Mouse (Mus musculus): Measurements from ENCODE around the gene Hoxc12. TPM values are rescaled to one million over a fixed set of nuclear protein-coding genes. Genes with fewer than 3 reads are reported as not detected.

The Hoxc12 gene
- total and polyA plus RNA-seq, 3 experiments: not detected

GRCm38 (mm10) chr15:102965003-102965891, 28.7 kb downstream of the Hoxc12 start (continued):
- TF ChIP-seq SMC3 (IDR thresholded peaks at IDR 0.05; ENCODE audit: low read depth, low read length): no peak

DNA sequence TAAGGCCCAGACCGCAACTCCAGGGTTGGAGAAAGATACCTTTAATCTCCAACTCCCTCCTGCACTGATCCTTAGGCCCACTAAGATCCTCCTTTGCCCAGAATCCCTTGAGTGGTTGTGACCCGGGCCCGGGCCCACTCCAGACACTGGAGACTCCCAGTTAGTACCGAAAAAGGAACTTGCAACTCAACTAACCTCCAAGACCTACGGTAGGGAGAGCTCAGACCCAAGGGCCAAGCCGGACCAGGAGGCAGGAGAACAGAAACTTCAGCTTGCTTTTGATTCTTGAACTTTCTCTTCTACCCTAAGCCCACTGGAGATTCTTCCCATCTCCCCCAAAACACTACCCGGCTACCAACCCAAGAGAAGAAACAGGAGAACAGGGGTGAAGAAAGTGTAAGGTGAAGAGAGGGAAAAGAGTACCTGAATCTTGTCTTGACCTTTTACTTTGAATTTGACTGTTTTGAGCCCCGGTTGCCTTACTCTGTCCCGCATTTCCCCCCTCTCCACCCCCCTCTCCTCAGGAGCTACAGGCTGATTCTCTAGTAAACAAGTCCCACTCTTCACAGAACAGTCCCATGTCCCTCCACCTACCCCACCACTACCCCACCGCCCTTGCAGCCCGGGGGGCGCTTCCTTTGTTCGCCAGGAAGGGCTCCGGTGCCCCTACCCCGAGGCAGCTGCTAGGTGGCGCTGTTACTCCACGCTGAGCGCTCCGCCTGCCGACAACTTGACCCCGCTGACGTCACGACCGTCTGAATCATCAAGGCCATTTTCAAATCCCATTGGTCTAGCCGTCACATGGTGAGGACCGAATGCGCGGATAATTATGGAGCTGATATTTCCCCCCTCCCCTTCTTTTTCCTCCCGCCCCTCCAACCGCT, 29.6 kb downstream of the Hoxc12 start:
- peak overlapping the region in 2 of 3 experiments; percentile 21 to 23 for H3K4me3 ChIP-seq (replicated peaks in 1 of 3; ENCODE audit: low read depth in 2 of 3, low read length in 2 of 3, poor library complexity in 1 of 3)
- H3K27me3 ChIP-seq (replicated peaks): peaks cover 93% of the 10 kb centered on the region
- H3K9me3 ChIP-seq (replicated peaks; ENCODE audit: low read length): no peaks in the 10 kb centered on the region
- peaks cover 7 to 25% of the 10 kb centered on the region in 2 experiments for H3K4me1 ChIP-seq (ENCODE audit: control insufficient read depth in 1 of 2, insufficient read depth in 2 of 2)
- H3K4me2 ChIP-seq (ENCODE audit: insufficient read depth, low read depth, poor library complexity, severe bottlenecking): peak overlapping the region; percentile 74
- H3K79me2 ChIP-seq (replicated peaks; ENCODE audit: control insufficient read depth, extremely low read depth, insufficient read depth, poor library complexity, severe bottlenecking): no peaks in the 10 kb centered on the region
- peak overlapping the region; percentile 15; the same call in 1 of the 2 replicates for H3K9ac ChIP-seq (ENCODE audit: insufficient read depth, low read depth)
- DNase-seq (ENCODE audit: extremely low read depth): peak; percentile 94
- in situ Hi-C loops (cut with MboI; ENCODE audit: low pct_ligation_motif_present, low pct_unique_long_range_greater_than_20kb, low sequenced_read_pairs): no loop called here
- H3K27ac ChIP-seq (ENCODE audit: insufficient read depth, low read depth): no peak overlapping the region
- dilution Hi-C loops (cut with MboI; ENCODE audit: extremely low pct_ligation_motif_present, extremely low pct_unique_long_range_greater_than_20kb, low sequenced_read_pairs): no loop called here
- no peaks in the 10 kb centered on the region for H3K36me3 ChIP-seq (replicated peaks in 1 of 2; ENCODE audit: control insufficient read depth in 1 of 2, insufficient read depth in 1 of 2, low read length in 1 of 2)
- TF ChIP-seq JUND (conservative IDR thresholded peaks at IDR 0.05; ENCODE audit: low read depth, low read length): peak; percentile 48; the same call in 1 of the 2 replicates
- TF ChIP-seq JUN (IDR thresholded peaks at IDR 0.05; ENCODE audit: insufficient read depth, low read depth, low read length): no peak
- peak; percentile 48; the same call in 1 of the 2 replicates for TF ChIP-seq MEF2A (IDR thresholded peaks at IDR 0.05; ENCODE audit: borderline replicate concordance, low read depth, low read length)
- no peak for TF ChIP-seq MXI1 (IDR thresholded peaks at IDR 0.05; ENCODE audit: low read depth, low read length)
- TF ChIP-seq MAX (IDR thresholded peaks at IDR 0.05; ENCODE audit: low read length): peak; percentile 82
- peak; percentile 58 to 98 for TF ChIP-seq CTCF (conservative IDR thresholded peaks at IDR 0.05 in 1 of 2, IDR thresholded peaks at IDR 0.05 in 1 of 2; ENCODE audit: low read depth in 2 of 2, low read length in 2 of 2)
- peak; percentile 54; the same call in 1 of the 2 replicates for TF ChIP-seq IRF4 (IDR thresholded peaks at IDR 0.05; ENCODE audit: low read depth, low read length)
- no peak for TF ChIP-seq PAX5 (IDR thresholded peaks at IDR 0.05; ENCODE audit: low read length)
- TF ChIP-seq NELFE (IDR thresholded peaks at IDR 0.05; ENCODE audit: low read depth, low read length): no peak; the same call in 1 of the 2 replicates
- TF ChIP-seq TBP (conservative IDR thresholded peaks at IDR 0.05; ENCODE audit: low read depth, low read length): no peak
- peak; percentile 57; the same call in 1 of the 2 replicates for TF ChIP-seq TCF12 (IDR thresholded peaks at IDR 0.05; ENCODE audit: low read depth, low read length)
- no peak for TF ChIP-seq RCOR1 (conservative IDR thresholded peaks at IDR 0.05; ENCODE audit: low read depth, low read length)
- 0 out of 2 replicates have a peak, but pooled peaks have one; percentile 20 for TF ChIP-seq ETS1 (conservative IDR thresholded peaks at IDR 0.05; ENCODE audit: low read depth, low read length)
- no peak for TF ChIP-seq SIN3A (IDR thresholded peaks at IDR 0.05; ENCODE audit: low read length)
- no peak for TF ChIP-seq ZKSCAN1 (IDR thresholded peaks at IDR 0.05; ENCODE audit: borderline replicate concordance, low read depth, low read length)
- no peak for TF ChIP-seq CHD1 (IDR thresholded peaks at IDR 0.05; ENCODE audit: low read depth, low read length)
- 0 out of 2 replicates have a peak, but pooled peaks have one; percentile 18 for TF ChIP-seq BHLHE40 (IDR thresholded peaks at IDR 0.05; ENCODE audit: low read depth, low read length)
- peak; percentile 28; the same call in 1 of the 2 replicates for TF ChIP-seq CHD2 (IDR thresholded peaks at IDR 0.05; ENCODE audit: low read length)
- TF ChIP-seq HCFC1 (IDR thresholded peaks at IDR 0.05; ENCODE audit: low read depth, low read length): peak; percentile 55
- TF ChIP-seq MAZ (IDR thresholded peaks at IDR 0.05; ENCODE audit: low read depth, low read length): peak; percentile 83; the same call in 1 of the 2 replicates
- TF ChIP-seq ZNF384 (IDR thresholded peaks at IDR 0.05; ENCODE audit: low read depth, low read length): no peak
- no peak for TF ChIP-seq KAT2A (IDR thresholded peaks at IDR 0.05; ENCODE audit: insufficient replicate concordance, low read length)
- no peak for TF ChIP-seq EP300 (IDR thresholded peaks at IDR 0.05; ENCODE audit: low read length)
- no peak for TF ChIP-seq MAFK (IDR thresholded peaks at IDR 0.05; ENCODE audit: insufficient replicate concordance, low read length)
- peak; percentile 75 for TF ChIP-seq SMC3 (IDR thresholded peaks at IDR 0.05; ENCODE audit: low read depth, low read length)
- TF ChIP-seq USF1 (IDR thresholded peaks at IDR 0.05; ENCODE audit: low read depth, low read length): peak; percentile 74
- TF ChIP-seq UBTF (IDR thresholded peaks at IDR 0.05; ENCODE audit: low read depth, low read length): no peak
- no peak for TF ChIP-seq ZMIZ1 (IDR thresholded peaks at IDR 0.05; ENCODE audit: low read depth, low read length)
- TF ChIP-seq ZC3H11A (IDR thresholded peaks at IDR 0.05; ENCODE audit: low read depth, low read length): peak; percentile 46
- TF ChIP-seq MYC (IDR thresholded peaks at IDR 0.05; ENCODE audit: low read depth, low read length): 0 out of 2 replicates have a peak, but pooled peaks have one; percentile 26
- no peak for TF ChIP-seq POLR2A (IDR thresholded peaks at IDR 0.05; ENCODE audit: low read depth, low read length)
- peak; percentile 56; the same call in 1 of the 2 replicates for TF ChIP-seq ELF1 (IDR thresholded peaks at IDR 0.05; ENCODE audit: low read depth, low read length)
- peak; percentile 60 for TF ChIP-seq USF2 (conservative IDR thresholded peaks at IDR 0.05; ENCODE audit: low read depth, low read length)
